ENCODE assay signal across 24 mouse cellular contexts in genomic region chr6:148373444-148373843, GRCm38 (mm10).
DNase-seq lines count a peak whose midpoint lies in the region; ATAC-seq and TF ChIP-seq lines count a peak whose summit lies in the region.
"Had no signal": no experiment of that assay in that cellular context is flagged by ENCODE, and none has a peak within 500 bp of the region (broad histone marks: within the 10 kb centered on the region; RNA-seq: fewer than 3 reads in every experiment).

No protein-coding gene starts in this region.

- no peaks in the 10 kb centered on the region for H3K36me3 ChIP-seq in kidney, embryonic 16.5 days (ENCODE audit: insufficient read depth, low read length)
- no peaks in the 10 kb centered on the region for H3K36me3 ChIP-seq in neural tube, embryonic 13.5 days
- H3K36me3 ChIP-seq in neural tube, embryonic 15.5 days: no peaks in the 10 kb centered on the region
- peaks cover 6% of the 10 kb centered on the region for H3K36me3 ChIP-seq in heart, adult 2 months (ENCODE audit: control insufficient read depth, insufficient read depth, low read length)
- H3K36me3 ChIP-seq: embryonic facial prominence, embryonic 15.5 days; forebrain, embryonic 10.5 days; G1E; heart, embryonic 10.5 days; hindbrain, embryonic 13.5 days had no signal

- H3K79me2 ChIP-seq in heart, adult 2 months (replicated peaks; ENCODE audit: control insufficient read depth, insufficient read depth, low read length): peaks cover 2% of the 10 kb centered on the region; the same call in 1 of the 2 replicates

- H3K27me3 ChIP-seq in kidney, embryonic 16.5 days (ENCODE audit: insufficient read depth, low read length): no peaks in the 10 kb centered on the region
- H3K27me3 ChIP-seq in neural tube, embryonic 13.5 days: no peaks in the 10 kb centered on the region
- H3K27me3 ChIP-seq in neural tube, embryonic 15.5 days (replicated peaks): no peaks in the 10 kb centered on the region
- no peaks in the 10 kb centered on the region for H3K27me3 ChIP-seq in heart, adult 2 months (ENCODE audit: control insufficient read depth, insufficient read depth, low read length)
- H3K27me3 ChIP-seq: embryonic facial prominence, embryonic 15.5 days; hindbrain, embryonic 13.5 days had no signal

- H3K9ac ChIP-seq in kidney, embryonic 16.5 days (replicated peaks; ENCODE audit: low read length): no peak overlapping the region
- no peak overlapping the region for H3K9ac ChIP-seq in neural tube, embryonic 13.5 days
- no peak overlapping the region for H3K9ac ChIP-seq in neural tube, embryonic 15.5 days (replicated peaks)
- H3K9ac ChIP-seq in heart, adult 2 months (ENCODE audit: low read depth, low read length): no peak overlapping the region
- H3K9ac ChIP-seq: embryonic facial prominence, embryonic 15.5 days; hindbrain, embryonic 13.5 days had no signal

- no peak for TF ChIP-seq CTCF in heart, adult 2 months (IDR thresholded peaks at IDR 0.05)

- H3K4me2 ChIP-seq in kidney, embryonic 16.5 days (replicated peaks; ENCODE audit: low read depth, low read length): no peak overlapping the region
- H3K4me2 ChIP-seq in neural tube, embryonic 13.5 days: no peak overlapping the region
- no peak overlapping the region for H3K4me2 ChIP-seq in neural tube, embryonic 15.5 days
- H3K4me2 ChIP-seq: embryonic facial prominence, embryonic 15.5 days; hindbrain, embryonic 13.5 days had no signal

- intact Hi-C loops in heart, adult 2 months (cut with DNase I): no loop called here

- peaks cover 4% of the 10 kb centered on the region; the same call in 1 of the 2 replicates for H3K4me1 ChIP-seq in kidney, embryonic 16.5 days (ENCODE audit: insufficient read depth, low read length)
- H3K4me1 ChIP-seq in neural tube, embryonic 13.5 days (replicated peaks): no peaks in the 10 kb centered on the region
- H3K4me1 ChIP-seq in neural tube, embryonic 15.5 days: peaks cover 2% of the 10 kb centered on the region
- peaks cover 4% of the 10 kb centered on the region for H3K4me1 ChIP-seq in heart, adult 2 months (ENCODE audit: control insufficient read depth, insufficient read depth, low read length)
- H3K4me1 ChIP-seq: embryonic facial prominence, embryonic 15.5 days; hindbrain, embryonic 13.5 days had no signal

- no peak overlapping the region for H3K4me3 ChIP-seq in kidney, embryonic 16.5 days (ENCODE audit: low read length)
- H3K4me3 ChIP-seq in neural tube, embryonic 13.5 days: no peak overlapping the region
- H3K4me3 ChIP-seq in neural tube, embryonic 15.5 days (replicated peaks): no peak overlapping the region
- H3K4me3 ChIP-seq in heart, adult 2 months: no peak overlapping the region
- H3K4me3 ChIP-seq: embryonic facial prominence, embryonic 15.5 days; erythroblast, embryonic 14.5 days; forebrain, embryonic 10.5 days; gastrocnemius, adult 2 months; heart, embryonic 10.5 days; hindbrain, embryonic 13.5 days had no signal

- no peak overlapping the region for H3K27ac ChIP-seq in kidney, embryonic 16.5 days (ENCODE audit: low read length)
- H3K27ac ChIP-seq in neural tube, embryonic 13.5 days (replicated peaks): no peak overlapping the region
- no peak overlapping the region for H3K27ac ChIP-seq in neural tube, embryonic 15.5 days (replicated peaks)
- no peak overlapping the region for H3K27ac ChIP-seq in heart, adult 2 months
- H3K27ac ChIP-seq: embryonic facial prominence, embryonic 15.5 days; forebrain, embryonic 10.5 days; gastrocnemius, adult 2 months; heart, embryonic 10.5 days; hindbrain, embryonic 13.5 days had no signal

- 28% methylated on average over 2 of the region's 2 CpGs for WGBS in kidney, embryonic 16.5 days
- WGBS in neural tube, embryonic 13.5 days: 45% methylated on average over 2 of the region's 2 CpGs
- 32% methylated on average over 2 of the region's 2 CpGs for WGBS in neural tube, embryonic 15.5 days
- 80% methylated on average over 2 of the region's 2 CpGs for WGBS in heart, adult 2 months

- H3K9me3 ChIP-seq in kidney, embryonic 16.5 days (ENCODE audit: low read length): 0 out of 2 replicates have a peak, but pooled peaks cover 6% of the 10 kb centered on the region
- H3K9me3 ChIP-seq in neural tube, embryonic 13.5 days: peaks cover 3% of the 10 kb centered on the region; the same call in 1 of the 2 replicates
- no peaks in the 10 kb centered on the region for H3K9me3 ChIP-seq in neural tube, embryonic 15.5 days (replicated peaks)
- H3K9me3 ChIP-seq: embryonic facial prominence, embryonic 15.5 days; G1E; heart, embryonic 10.5 days had no signal

- ATAC-seq in kidney, embryonic 16.5 days (ENCODE audit: low FRiP score, low TSS enrichment): peak; percentile 75
- 0 out of 2 replicates have a peak, but pooled peaks have one; percentile 19 for ATAC-seq in neural tube, embryonic 13.5 days (ENCODE audit: low read depth)
- peak; percentile 61 for ATAC-seq in neural tube, embryonic 15.5 days (ENCODE audit: low FRiP score)
- ATAC-seq: CD4-positive, CD25-positive, alpha-beta regulatory T cell, adult 4 months; forebrain, embryonic 14.5 days had no signal

- peak; percentile 36 for DNase-seq in embryo, embryonic 10 days (ENCODE audit: low spot score)
- DNase-seq in embryo, embryonic 11 days: no peak
- DNase-seq in kidney, adult 9 months: no peak
- DNase-seq in neural tube, embryonic 10.5 days (ENCODE audit: extremely low spot score, low spot score): no peak
- DNase-seq in heart, adult 2 months: no peak
- DNase-seq: adrenal gland, adult 8-10 months; adrenal gland, postnatal 36 days; B cell, adult 2 months; cerebellum, adult 2 months; cerebellum, postnatal 14 days; gastrocnemius, adult 2 months; gastrocnemius, postnatal 25 days; heart, postnatal 14 days had no signal

- no peak for TF ChIP-seq EP300 in heart, adult 2 months (IDR thresholded peaks at IDR 0.05; ENCODE audit: insufficient read depth, low read depth, low read length)

- no peak for TF ChIP-seq POLR2A in heart, adult 2 months (IDR thresholded peaks at IDR 0.05; ENCODE audit: insufficient read depth, low read depth, low read length)

Comparison
In these comparisons a context has a peak if more than half of its experiments do, and no peak if none do; other contexts are left out.
1. ATAC-seq: peak in every context shown above with its lines; median percentile 75 in kidney, embryonic 16.5 days; 61 in neural tube, embryonic 15.5 days; 19 in neural tube, embryonic 13.5 days.